Mouse (Mus musculus) thymus, adult 18-20 months (tissue): ENCODE data around the gene Gng2.

Source experiments
- DNase-seq, 2 experiments: peaks; one replicate each; pipeline ENCODE4 v3.0.0; 2022; ENCODE audit warnings: mixed read lengths in 2 of 2

Gng2 gene

GRCm38 (mm10) chr14:19977271-19978024, at the start of gene Gng2:
TSS of gene Gng2 (minus strand) at chr14:19977627.
- DNase-seq, result no peak

- DNase-seq, result peak; percentile 56 to 72
These were observed 47.7 kb upstream of the Gng2 start for GRCm38 (mm10) chr14:20024888-20025719.

GRCm38 (mm10) chr14:20023939-20024338, 46.5 kb upstream of the Gng2 start:
- no peak for DNase-seq

- DNase-seq, result no peak
These were observed 42.1 kb upstream of the Gng2 start for GRCm38 (mm10) chr14:20019486-20019885.

- no peak for DNase-seq
These were observed 35.3 kb upstream of the Gng2 start for GRCm38 (mm10) chr14:20012506-20013275.

GRCm38 (mm10) chr14:20007446-20007845, 30.0 kb upstream of the Gng2 start:
- DNase-seq, result no peak

- no peak for DNase-seq
These were observed 27.4 kb upstream of the Gng2 start for GRCm38 (mm10) chr14:20004777-20005289.

GRCm38 (mm10) chr14:19996853-19997252, 19.4 kb upstream of the Gng2 start:
- no peak for DNase-seq

- no peak for DNase-seq
These were observed 18.5 kb upstream of the Gng2 start for GRCm38 (mm10) chr14:19995943-19996342.

- no peak for DNase-seq
These were observed 16.6 kb upstream of the Gng2 start for GRCm38 (mm10) chr14:19994068-19994467.

- no peak for DNase-seq
These were observed 16.1 kb upstream of the Gng2 start for GRCm38 (mm10) chr14:19993570-19993883.

GRCm38 (mm10) chr14:19992873-19993569, 15.6 kb upstream of the Gng2 start:
- no peak for DNase-seq

- no peak for DNase-seq
These were observed 14.4 kb upstream of the Gng2 start for GRCm38 (mm10) chr14:19991861-19992260.

- no peak for DNase-seq
These were observed 13.1 kb upstream of the Gng2 start for GRCm38 (mm10) chr14:19990436-19990993.

- DNase-seq, result no peak
These were observed 11.0 kb upstream of the Gng2 start for GRCm38 (mm10) chr14:19988410-19988809.

- DNase-seq, result no peak
These were observed 10.0 kb upstream of the Gng2 start for GRCm38 (mm10) chr14:19987358-19987834.

GRCm38 (mm10) chr14:19986614-19987357, 9.4 kb upstream of the Gng2 start:
- peak; percentile 37 to 57 for DNase-seq

GRCm38 (mm10) chr14:19985912-19986613, 8.6 kb upstream of the Gng2 start:
- no peak for DNase-seq

- DNase-seq, result peak; percentile 12 to 37
These were observed 7.9 kb upstream of the Gng2 start for GRCm38 (mm10) chr14:19985107-19985911.
